Mouse (Mus musculus) ES-Bruce4 (cell line): ENCODE results near the gene Ugt1a8. TPM values are rescaled to one million over a fixed set of nuclear protein-coding genes. Genes with fewer than 3 reads are reported as not detected.
A peak's percentile ranks its signal among the peaks of the same experiment; 100 is the strongest.
"Not testable (repeated sequence)": the region's sequence is repeated elsewhere in the genome, so short reads cannot be mapped to it uniquely, and the experiment has no call there.

Source experiments
- H3K27ac ChIP-seq: 2 replicates; pipeline ENCODE4 v1.5.1; 2012; ENCODE audit warnings: low read length, inconsistent platforms; ENCODE audit not compliant: insufficient read depth
- H3K27me3 ChIP-seq: 2 replicates; pipeline ENCODE4 v1.6.1; 2012; ENCODE audit warnings: mild to moderate bottlenecking, low read length, inconsistent platforms; ENCODE audit not compliant: control insufficient read depth, poor library complexity, insufficient read depth, severe bottlenecking
- H3K36me3 ChIP-seq: 2 replicates; pipeline ENCODE4 v1.6.1; 2012; ENCODE audit warnings: inconsistent platforms, mild to moderate bottlenecking, low read length, moderate library complexity; ENCODE audit not compliant: control insufficient read depth, poor library complexity, insufficient read depth, severe bottlenecking
- H3K4me1 ChIP-seq: one replicate; pipeline ENCODE4 v1.8.1; 2011; ENCODE audit warnings: low read length; ENCODE audit not compliant: control insufficient read depth, insufficient read depth
- H3K4me3 ChIP-seq: 2 replicates; pipeline ENCODE4 v1.5.1; 2011; ENCODE audit warnings: low read depth, mild to moderate bottlenecking, low read length
- H3K9ac ChIP-seq: 2 replicates; pipeline ENCODE4 v1.6.1; 2012; ENCODE audit warnings: low read depth, mild to moderate bottlenecking, inconsistent platforms; ENCODE audit not compliant: poor library complexity, severe bottlenecking
- H3K9me3 ChIP-seq: replicated peaks from 2 replicates; pipeline ENCODE4 v1.6.1; 2012; ENCODE audit warnings: mild to moderate bottlenecking, low read length, inconsistent platforms; ENCODE audit not compliant: control insufficient read depth, poor library complexity, insufficient read depth, severe bottlenecking
- CTCF ChIP-seq: IDR thresholded peaks from one replicate; pipeline ENCODE4 v1.8.1; 2011; ENCODE audit warnings: low read depth, low read length
- EP300 ChIP-seq: IDR thresholded peaks from 2 replicates; pipeline ENCODE4 v1.6.1; 2011; ENCODE audit warnings: low read depth, low read length; ENCODE audit not compliant: insufficient read depth
- POLR2A ChIP-seq: IDR thresholded peaks from one replicate; pipeline ENCODE4 v1.8.1; 2011; ENCODE audit warnings: low read length; ENCODE audit not compliant: insufficient read depth
- polyA plus RNA-seq: library from polyadenylated mRNA; stranded (reverse); fragments of >200 nt; gene quantifications from 2 replicates; pipeline ENCODE4 v1.2.4, GENCODE M21; 2011; ENCODE audit warnings: low read depth; ENCODE audit not compliant: missing spikeins, insufficient read depth, insufficient read length

The Ugt1a8 gene
- polyA plus RNA-seq, 1 experiment: not detected

DNA sequence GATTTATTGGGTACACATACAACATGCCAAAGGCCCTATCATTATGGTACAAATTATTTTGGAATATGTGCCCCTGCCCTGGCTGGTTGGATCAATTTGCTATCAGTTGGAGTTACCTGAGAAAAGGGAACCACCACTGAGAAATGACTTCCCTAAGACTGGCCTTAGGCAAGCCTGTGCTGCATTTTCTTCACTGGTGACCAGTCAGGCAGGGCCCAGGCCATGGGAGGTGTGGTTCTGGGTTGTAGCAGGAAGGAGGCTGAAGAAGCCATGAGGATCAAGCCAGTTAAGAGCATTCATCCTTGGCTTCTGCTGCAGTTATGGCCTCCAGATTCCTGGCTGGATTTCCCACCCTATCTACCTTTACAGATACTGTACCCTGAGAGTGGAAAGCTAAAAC is 4.7 kb downstream of the Ugt1a8 start:
- TF ChIP-seq POLR2A (no peak), EP300 (no peak), CTCF (no peak)
- Histone ChIP-seq H3K27me3 (no peaks in the 10 kb centered on the region), H3K36me3 (no peaks in the 10 kb centered on the region), H3K9me3 (no peaks in the 10 kb centered on the region), H3K4me1 (no peaks in the 10 kb centered on the region), H3K9ac (no peak overlapping the region), H3K27ac (no peak overlapping the region), H3K4me3 (no peak overlapping the region)

DNA sequence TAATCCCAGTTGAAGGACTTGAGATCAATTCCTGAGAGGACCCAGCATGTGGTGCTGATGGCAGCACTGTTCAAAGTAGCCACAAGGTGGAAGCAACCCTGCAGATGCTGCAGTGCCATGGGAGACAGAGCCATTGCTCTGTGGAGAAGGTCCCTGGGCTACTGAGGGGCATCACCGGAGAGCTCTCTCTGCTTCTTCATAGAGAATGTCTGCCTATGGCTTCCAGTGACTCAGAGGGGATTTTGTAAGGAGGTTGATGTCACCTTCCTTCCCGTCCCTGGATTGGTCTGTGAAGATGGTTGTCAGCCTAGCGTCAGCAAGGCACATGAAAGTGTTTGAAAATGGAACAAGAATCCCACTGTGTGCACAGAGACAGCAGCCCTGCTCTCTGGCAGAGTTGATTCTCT is 6.7 kb downstream of the Ugt1a8 start:
- not testable (repeated sequence) for H3K36me3 ChIP-seq, H3K4me1 ChIP-seq, H3K9me3 ChIP-seq, H3K4me3 ChIP-seq, H3K9ac ChIP-seq, H3K27me3 ChIP-seq, H3K27ac ChIP-seq
- TF ChIP-seq CTCF: peak; percentile 3

DNA sequence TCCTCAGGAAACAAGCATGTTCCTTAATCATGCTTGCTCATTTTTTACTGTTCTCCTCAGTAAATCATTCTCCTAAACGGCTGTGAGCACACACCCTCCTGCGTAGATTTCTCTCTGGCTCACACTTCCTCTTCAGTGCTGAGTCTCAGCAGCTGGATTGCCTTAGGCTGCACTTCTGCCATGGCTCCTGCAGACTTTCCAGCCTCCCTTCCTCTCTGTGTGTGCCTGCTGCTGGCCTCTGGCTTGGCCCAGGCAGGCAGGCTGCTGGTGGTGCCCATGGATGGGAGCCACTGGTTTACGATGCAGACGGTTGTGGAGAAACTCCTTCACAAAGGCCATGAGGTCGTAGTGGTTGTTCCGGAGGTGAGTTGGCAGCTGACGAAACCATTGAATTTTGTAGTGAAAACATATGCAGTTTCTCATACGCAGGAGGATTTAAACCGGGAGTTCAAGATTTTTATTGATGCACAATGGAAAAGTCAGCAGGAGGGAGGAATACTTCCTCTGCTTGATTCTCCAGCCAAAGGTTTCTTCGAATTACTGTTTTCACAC is 7.4 kb downstream of the Ugt1a8 start, which contains the start of gene Ugt1a7c:
Gene Ugt1a7c, plus strand, starts transcription at position 122 of the 552 bp plus-strand sequence.
- no peak for TF ChIP-seq CTCF
- no peak for TF ChIP-seq POLR2A
- no peak within 1 kb of the TSS for H3K9ac ChIP-seq
- H3K4me3 ChIP-seq: no peak within 1 kb of the TSS
- H3K36me3 ChIP-seq: no peaks in the 10 kb centered on the region
- no peaks in the 10 kb centered on the region for H3K9me3 ChIP-seq
- H3K27ac ChIP-seq: no peak within 1 kb of the TSS
- H3K4me1 ChIP-seq: no peaks in the 10 kb centered on the region
- H3K27me3 ChIP-seq: no peaks in the 10 kb centered on the region

DNA sequence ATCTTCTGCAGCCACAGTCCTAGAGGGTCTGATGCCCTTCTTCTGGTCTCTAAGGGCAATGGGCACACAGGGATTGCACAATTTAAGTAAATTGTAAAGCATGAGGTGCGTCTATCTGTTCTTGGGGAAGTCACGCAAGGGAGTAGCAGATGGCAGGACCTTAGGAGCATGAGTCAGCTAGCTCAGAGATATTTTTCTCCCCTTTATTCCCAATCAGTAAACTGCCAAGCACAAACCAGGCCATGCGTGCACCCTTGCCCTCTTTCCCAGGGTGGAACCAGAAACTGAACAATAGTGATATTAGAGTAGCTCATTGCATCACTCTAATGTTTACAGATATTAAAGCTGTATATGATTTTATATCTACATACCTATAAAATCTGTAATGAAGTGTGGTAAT is 10.9 kb downstream of the Ugt1a8 start:
- not testable (repeated sequence) for H3K4me1 ChIP-seq, H3K4me3 ChIP-seq, H3K36me3 ChIP-seq, H3K9me3 ChIP-seq, H3K9ac ChIP-seq, H3K27me3 ChIP-seq, H3K27ac ChIP-seq

DNA sequence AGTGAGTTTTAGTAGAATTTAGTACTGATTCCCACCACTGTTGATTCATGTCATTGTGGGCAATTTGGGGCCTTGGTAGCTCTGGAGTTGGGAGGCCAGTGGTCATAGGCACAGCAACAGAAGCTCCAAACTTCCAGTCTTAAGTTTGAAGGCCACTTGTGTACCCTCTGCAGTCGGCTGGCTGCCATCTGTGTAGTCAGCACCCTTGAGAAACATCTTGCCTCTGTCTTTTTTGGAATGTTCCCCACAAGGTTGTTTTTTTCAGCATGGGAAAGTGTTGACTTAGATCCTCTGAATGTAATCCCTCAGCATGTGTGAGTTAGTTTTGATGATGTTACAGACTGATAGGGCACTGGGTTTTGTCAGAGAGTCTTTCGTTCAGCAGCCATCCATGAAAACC is 12.1 kb downstream of the Ugt1a8 start:
- not testable (repeated sequence) for H3K4me1 ChIP-seq, H3K27me3 ChIP-seq, H3K9me3 ChIP-seq, H3K4me3 ChIP-seq, H3K9ac ChIP-seq, H3K27ac ChIP-seq, H3K36me3 ChIP-seq

DNA sequence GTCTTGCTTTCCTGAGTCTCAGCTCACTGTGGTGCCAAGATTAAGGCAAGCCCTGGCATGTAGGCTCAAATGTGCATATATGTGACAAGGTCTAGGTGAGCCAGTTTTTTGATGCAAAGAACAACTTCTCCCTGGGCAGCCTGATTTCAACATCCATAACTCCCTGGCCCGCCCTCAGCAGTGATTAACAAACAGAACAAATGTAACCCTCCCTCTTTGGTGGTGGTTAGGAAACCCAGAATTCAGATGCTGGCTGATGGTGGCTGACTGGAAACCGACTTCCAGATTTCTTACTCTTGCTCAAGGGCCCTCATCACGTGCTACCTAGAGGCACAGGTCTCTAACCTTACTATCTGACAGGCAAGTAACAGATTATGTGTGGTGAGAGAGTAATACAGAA is 15.4 kb downstream of the Ugt1a8 start, which contains the start of gene Ugt1a6b:
Gene Ugt1a6b, plus strand, starts transcription at position 234 of the 400 bp plus-strand sequence.
- H3K9me3 ChIP-seq, H3K27ac ChIP-seq, H3K9ac ChIP-seq, H3K27me3 ChIP-seq, H3K4me1 ChIP-seq, H3K4me3 ChIP-seq, H3K36me3 ChIP-seq: not testable (repeated sequence)

DNA sequence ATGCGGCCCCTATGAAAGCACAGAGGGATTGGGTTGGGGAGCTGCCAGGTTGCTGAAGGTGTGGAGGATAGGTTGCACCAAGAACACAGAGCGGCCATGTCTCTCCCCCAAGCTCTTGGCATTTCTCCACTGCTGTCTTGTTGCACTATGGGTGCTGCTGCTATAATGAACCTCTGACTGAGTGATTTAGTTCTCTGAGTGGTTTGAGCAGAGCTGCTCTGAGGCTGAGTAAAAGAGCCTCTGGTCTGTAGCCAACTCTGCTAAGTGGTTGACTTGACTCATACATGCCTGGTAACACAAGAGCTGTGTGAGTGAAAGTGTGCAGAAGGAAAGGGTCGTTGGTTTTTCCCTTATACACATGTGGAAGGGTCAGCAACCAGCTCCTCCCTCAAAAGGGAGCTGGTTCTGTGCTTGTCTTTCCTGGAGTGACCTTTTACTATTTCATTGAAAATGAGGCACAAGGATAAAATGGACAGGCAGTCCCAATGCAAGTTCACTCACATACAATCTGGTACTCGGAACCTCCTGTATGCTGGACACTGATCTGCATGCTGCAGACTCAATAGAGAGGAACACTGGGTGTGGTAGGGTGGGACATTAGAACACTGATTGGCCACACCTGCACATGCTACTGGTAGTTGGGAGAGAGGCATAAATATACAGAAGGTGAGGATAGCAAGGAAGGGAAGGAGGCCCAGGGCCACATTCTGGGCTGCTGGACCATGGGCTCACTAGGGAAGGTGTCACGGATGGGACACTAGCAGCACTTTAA is 16.3 kb downstream of the Ugt1a8 start:
- not testable (repeated sequence) for H3K9me3 ChIP-seq

More for the DNA sequence above, 16.3 kb downstream of the Ugt1a8 start:
- H3K9ac ChIP-seq, H3K27ac ChIP-seq, H3K4me3 ChIP-seq, H3K4me1 ChIP-seq, H3K27me3 ChIP-seq, H3K36me3 ChIP-seq: not testable (repeated sequence)
